Mouse (Mus musculus): ENCODE results near the gene Ubr3.

DNA sequence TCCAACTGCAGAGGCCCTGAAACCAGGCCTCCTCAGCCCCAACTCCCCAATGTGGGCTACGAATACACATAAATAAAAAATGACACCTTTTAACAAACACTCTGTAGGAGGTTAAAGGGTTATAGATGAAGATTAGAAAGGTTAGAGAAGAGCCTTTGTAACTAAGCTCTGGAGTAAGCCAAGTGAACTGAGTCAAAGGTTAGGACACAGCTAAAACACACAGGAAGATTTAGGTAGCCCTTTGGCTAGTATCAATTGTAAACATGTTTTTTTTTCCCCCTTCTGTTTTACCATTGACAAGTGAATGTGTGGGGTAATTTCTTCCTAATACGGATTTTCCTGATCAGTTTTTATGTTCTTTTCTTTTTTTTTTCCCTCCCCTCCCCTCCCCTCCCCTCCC, 15.8 kb downstream of the Ubr3 start:
- TF ChIP-seq CTCF (IDR thresholded peaks at IDR 0.05; ENCODE audit: low read depth, low read length) (no peak), POLR2A (IDR thresholded peaks at IDR 0.05; ENCODE audit: extremely low read depth, insufficient read depth, low read length) (no peak)
